Mouse (Mus musculus): Measurements from ENCODE around the gene Spsb3. TPM values are rescaled to one million over a fixed set of nuclear protein-coding genes. Genes with fewer than 3 reads are reported as not detected.

The Spsb3 gene
- polyA plus RNA-seq, 1 experiment from 2014 or later, result 34.8 TPM

- Histone ChIP-seq H3K27me3 (ENCODE audit: control insufficient read depth, insufficient read depth, low read length) (no peaks in the 10 kb centered on the region), H3K9me3 (replicated peaks; ENCODE audit: control insufficient read depth, low read length) (no peaks in the 10 kb centered on the region), H3K4me3 (ENCODE audit: low read depth, low read length) (no peak overlapping the region), H3K36me3 (replicated peaks; ENCODE audit: control insufficient read depth, insufficient read depth, low read depth, low read length) (peaks cover 3% of the 10 kb centered on the region), H3K27ac (replicated peaks; ENCODE audit: low read depth, low read length) (no peak overlapping the region), H3K4me1 (ENCODE audit: control insufficient read depth, insufficient read depth, low read length) (no peaks in the 10 kb centered on the region), H3K4me2 (ENCODE audit: low read depth, low read length) (no peak overlapping the region), H3K9ac (replicated peaks; ENCODE audit: low read length) (no peak overlapping the region)
- DNase-seq (ENCODE audit: low spot score) (no peak), ATAC-seq (replicated peaks; ENCODE audit: insufficient number of reproducible peaks, low FRiP score, low TSS enrichment, low read depth) (no peak)
- WGBS, result 86% methylated on average over 6 of the region's 6 CpGs
Measured at GRCm38 (mm10) chr17:24858967-24859366, 27.5 kb upstream of the Spsb3 start.

- H3K27ac ChIP-seq (replicated peaks; ENCODE audit: low read depth, low read length), result no peak overlapping the region
- H3K9me3 ChIP-seq (replicated peaks; ENCODE audit: control insufficient read depth, low read length), result no peaks in the 10 kb centered on the region
- no peak for DNase-seq (ENCODE audit: low spot score)
- 92% methylated on average over 8 of the region's 8 CpGs for WGBS
- peaks cover 3% of the 10 kb centered on the region for H3K36me3 ChIP-seq (replicated peaks; ENCODE audit: control insufficient read depth, insufficient read depth, low read depth, low read length)
- no peaks in the 10 kb centered on the region for H3K27me3 ChIP-seq (ENCODE audit: control insufficient read depth, insufficient read depth, low read length)
- H3K9ac ChIP-seq (replicated peaks; ENCODE audit: low read length), result no peak overlapping the region
- no peak overlapping the region for H3K4me2 ChIP-seq (ENCODE audit: low read depth, low read length)
- ATAC-seq (replicated peaks; ENCODE audit: insufficient number of reproducible peaks, low FRiP score, low TSS enrichment, low read depth), result no peak
- H3K4me3 ChIP-seq (ENCODE audit: low read depth, low read length), result no peak overlapping the region
- H3K4me1 ChIP-seq (ENCODE audit: control insufficient read depth, insufficient read depth, low read length), result no peaks in the 10 kb centered on the region
Measured at GRCm38 (mm10) chr17:24860076-24860475, 26.4 kb upstream of the Spsb3 start.

GRCm38 (mm10) chr17:24861785-24862184 lies 24.7 kb upstream of the Spsb3 start:
- 96% methylated on average over 3 of the region's 3 CpGs for WGBS
- Histone ChIP-seq H3K4me2 (ENCODE audit: low read depth, low read length) (no peak overlapping the region), H3K36me3 (replicated peaks; ENCODE audit: control insufficient read depth, insufficient read depth, low read depth, low read length) (peaks cover 3% of the 10 kb centered on the region), H3K27me3 (ENCODE audit: control insufficient read depth, insufficient read depth, low read length) (no peaks in the 10 kb centered on the region), H3K9ac (replicated peaks; ENCODE audit: low read length) (no peak overlapping the region), H3K4me3 (ENCODE audit: low read depth, low read length) (no peak overlapping the region), H3K9me3 (replicated peaks; ENCODE audit: control insufficient read depth, low read length) (no peaks in the 10 kb centered on the region), H3K27ac (replicated peaks; ENCODE audit: low read depth, low read length) (no peak overlapping the region), H3K4me1 (ENCODE audit: control insufficient read depth, insufficient read depth, low read length) (no peaks in the 10 kb centered on the region)
- ATAC-seq (replicated peaks; ENCODE audit: insufficient number of reproducible peaks, low FRiP score, low TSS enrichment, low read depth), result no peak
- DNase-seq (ENCODE audit: low spot score), result no peak

GRCm38 (mm10) chr17:24865776-24866175 lies 20.7 kb upstream of the Spsb3 start, which contains the start of gene Igfals:
Gene Igfals (plus strand): TSS chr17:24865997.
- Histone ChIP-seq H3K36me3 (replicated peaks; ENCODE audit: control insufficient read depth, insufficient read depth, low read depth, low read length) (peaks cover 3% of the 10 kb centered on the region), H3K9ac (replicated peaks; ENCODE audit: low read length) (no peak within 1 kb of the TSS), H3K27me3 (ENCODE audit: control insufficient read depth, insufficient read depth, low read length) (no peaks in the 10 kb centered on the region), H3K27ac (replicated peaks; ENCODE audit: low read depth, low read length) (no peak within 1 kb of the TSS), H3K4me2 (ENCODE audit: low read depth, low read length) (no peak within 1 kb of the TSS), H3K4me1 (ENCODE audit: control insufficient read depth, insufficient read depth, low read length) (no peaks in the 10 kb centered on the region), H3K9me3 (replicated peaks; ENCODE audit: control insufficient read depth, low read length) (no peaks in the 10 kb centered on the region), H3K4me3 (ENCODE audit: low read depth, low read length) (no peak within 1 kb of the TSS)
- WGBS, result 86% methylated on average over 8 of the region's 8 CpGs
- ATAC-seq (replicated peaks; ENCODE audit: insufficient number of reproducible peaks, low FRiP score, low TSS enrichment, low read depth), result no peak
- DNase-seq (ENCODE audit: low spot score), result no peak

- Histone ChIP-seq H3K4me3 (ENCODE audit: low read depth, low read length) (no peak overlapping the region), H3K27me3 (ENCODE audit: control insufficient read depth, insufficient read depth, low read length) (no peaks in the 10 kb centered on the region), H3K36me3 (replicated peaks; ENCODE audit: control insufficient read depth, insufficient read depth, low read depth, low read length) (no peaks in the 10 kb centered on the region), H3K9me3 (replicated peaks; ENCODE audit: control insufficient read depth, low read length) (no peaks in the 10 kb centered on the region), H3K4me1 (ENCODE audit: control insufficient read depth, insufficient read depth, low read length) (no peaks in the 10 kb centered on the region), H3K27ac (replicated peaks; ENCODE audit: low read depth, low read length) (no peak overlapping the region), H3K4me2 (ENCODE audit: low read depth, low read length) (no peak overlapping the region), H3K9ac (replicated peaks; ENCODE audit: low read length) (no peak overlapping the region)
- ATAC-seq (replicated peaks; ENCODE audit: insufficient number of reproducible peaks, low FRiP score, low TSS enrichment, low read depth) (no peak), DNase-seq (ENCODE audit: low spot score) (no peak)
- WGBS, result 88% methylated on average over 10 of the region's 10 CpGs
Measured at GRCm38 (mm10) chr17:24867914-24868313, 18.5 kb upstream of the Spsb3 start.

- no peaks in the 10 kb centered on the region for H3K27me3 ChIP-seq (ENCODE audit: control insufficient read depth, insufficient read depth, low read length)
- no peaks in the 10 kb centered on the region for H3K36me3 ChIP-seq (replicated peaks; ENCODE audit: control insufficient read depth, insufficient read depth, low read depth, low read length)
- H3K9me3 ChIP-seq (replicated peaks; ENCODE audit: control insufficient read depth, low read length), result no peaks in the 10 kb centered on the region
- no peak overlapping the region for H3K27ac ChIP-seq (replicated peaks; ENCODE audit: low read depth, low read length)
- 52% methylated on average over 4 of the region's 4 CpGs for WGBS
- no peak overlapping the region for H3K4me3 ChIP-seq (ENCODE audit: low read depth, low read length)
- DNase-seq (ENCODE audit: low spot score), result no peak
- ATAC-seq (replicated peaks; ENCODE audit: insufficient number of reproducible peaks, low FRiP score, low TSS enrichment, low read depth), result no peak
- no peak overlapping the region for H3K9ac ChIP-seq (replicated peaks; ENCODE audit: low read length)
- H3K4me2 ChIP-seq (ENCODE audit: low read depth, low read length), result no peak overlapping the region
- no peaks in the 10 kb centered on the region; the same call in 1 of the 2 replicates for H3K4me1 ChIP-seq (ENCODE audit: control insufficient read depth, insufficient read depth, low read length)
Measured at GRCm38 (mm10) chr17:24873695-24874404, 12.6 kb upstream of the Spsb3 start.

GRCm38 (mm10) chr17:24874405-24874745 lies 12.1 kb upstream of the Spsb3 start:
- no peaks in the 10 kb centered on the region for H3K27me3 ChIP-seq (ENCODE audit: control insufficient read depth, insufficient read depth, low read length)

GRCm38 (mm10) chr17:24874989-24875388 lies 11.5 kb upstream of the Spsb3 start:
- DNase-seq (ENCODE audit: low spot score), result no peak
- WGBS, result 82% methylated on average over 8 of the region's 8 CpGs
- no peaks in the 10 kb centered on the region for H3K27me3 ChIP-seq (ENCODE audit: control insufficient read depth, insufficient read depth, low read length)
- no peak overlapping the region for H3K27ac ChIP-seq (replicated peaks; ENCODE audit: low read depth, low read length)
- no peak overlapping the region for H3K4me3 ChIP-seq (ENCODE audit: low read depth, low read length)
- H3K9ac ChIP-seq (replicated peaks; ENCODE audit: low read length), result no peak overlapping the region
- ATAC-seq (replicated peaks; ENCODE audit: insufficient number of reproducible peaks, low FRiP score, low TSS enrichment, low read depth), result no peak
- no peaks in the 10 kb centered on the region for H3K9me3 ChIP-seq (replicated peaks; ENCODE audit: control insufficient read depth, low read length)
- no peak overlapping the region for H3K4me2 ChIP-seq (ENCODE audit: low read depth, low read length)
- H3K36me3 ChIP-seq (replicated peaks; ENCODE audit: control insufficient read depth, insufficient read depth, low read depth, low read length), result no peaks in the 10 kb centered on the region
- H3K4me1 ChIP-seq (ENCODE audit: control insufficient read depth, insufficient read depth, low read length), result no peaks in the 10 kb centered on the region; the same call in 1 of the 2 replicates

More at GRCm38 (mm10) chr17:24874405-24874745, 12.1 kb upstream of the Spsb3 start:
- ATAC-seq (replicated peaks; ENCODE audit: insufficient number of reproducible peaks, low FRiP score, low TSS enrichment, low read depth) (no peak), DNase-seq (ENCODE audit: low spot score) (no peak)
- no peak overlapping the region for H3K4me3 ChIP-seq (ENCODE audit: low read depth, low read length)
- H3K9me3 ChIP-seq (replicated peaks; ENCODE audit: control insufficient read depth, low read length), result no peaks in the 10 kb centered on the region
- no peak overlapping the region for H3K27ac ChIP-seq (replicated peaks; ENCODE audit: low read depth, low read length)
- no peaks in the 10 kb centered on the region; the same call in 1 of the 2 replicates for H3K4me1 ChIP-seq (ENCODE audit: control insufficient read depth, insufficient read depth, low read length)
- H3K4me2 ChIP-seq (ENCODE audit: low read depth, low read length), result no peak overlapping the region
- 53% methylated on average over 1 of the region's 1 CpGs for WGBS
- no peaks in the 10 kb centered on the region for H3K36me3 ChIP-seq (replicated peaks; ENCODE audit: control insufficient read depth, insufficient read depth, low read depth, low read length)
- no peak overlapping the region for H3K9ac ChIP-seq (replicated peaks; ENCODE audit: low read length)
